Mouse (Mus musculus): Measurements from ENCODE around the gene Myh7b. TPM values are rescaled to one million over a fixed set of nuclear protein-coding genes. Genes with fewer than 3 reads are reported as not detected.

Gene Myh7b
- total and polyA plus RNA-seq, 3 experiments = 2.2 to 5.9 TPM; not detected in 1

- TF ChIP-seq MAFK (IDR thresholded peaks at IDR 0.05; ENCODE audit: borderline replicate concordance, low read depth, low read length) (no peak), SMC3 (IDR thresholded peaks at IDR 0.05; ENCODE audit: low read depth, low read length) (no peak), UBTF (IDR thresholded peaks at IDR 0.05; ENCODE audit: borderline replicate concordance, insufficient read depth, low read depth, low read length) (no peak), NRF1 (IDR thresholded peaks at IDR 0.05; ENCODE audit: insufficient read depth, low read depth, low read length, poor library complexity, severe bottlenecking) (no peak), ETS1 (IDR thresholded peaks at IDR 0.05; ENCODE audit: low read depth, low read length) (no peak), E2F4 (IDR thresholded peaks at IDR 0.05; ENCODE audit: borderline replicate concordance, low read depth, low read length) (no peak), GABPA (IDR thresholded peaks at IDR 0.05; ENCODE audit: low read depth, low read length) (no peak), ZNF384 (IDR thresholded peaks at IDR 0.05; ENCODE audit: low read depth, low read length) (no peak), CTCF (IDR thresholded peaks at IDR 0.05 in 2 of 3, conservative IDR thresholded peaks at IDR 0.05 in 1 of 3; ENCODE audit: control insufficient read depth in 1 of 3, insufficient read depth in 1 of 3, low read depth in 2 of 3, low read length in 3 of 3, poor library complexity in 1 of 3, severe bottlenecking in 1 of 3) (no peak), POLR2AphosphoS5 (IDR thresholded peaks at IDR 0.05; ENCODE audit: borderline replicate concordance, low read depth, low read length) (no peak), MEF2A (IDR thresholded peaks at IDR 0.05; ENCODE audit: extremely low read depth, insufficient replicate concordance, low read depth, low read length, poor library complexity, severe bottlenecking) (no peak), TBP (IDR thresholded peaks at IDR 0.05; ENCODE audit: low read depth, low read length) (no peak), EP300 (IDR thresholded peaks at IDR 0.05; ENCODE audit: low read depth in 1 of 2, low read length in 2 of 2) (no peak), MXI1 (IDR thresholded peaks at IDR 0.05; ENCODE audit: low read depth, low read length) (no peak), NELFE (IDR thresholded peaks at IDR 0.05; ENCODE audit: low read depth, low read length) (no peak), HCFC1 (IDR thresholded peaks at IDR 0.05; ENCODE audit: low read depth, low read length) (no peak), RAD21 (IDR thresholded peaks at IDR 0.05; ENCODE audit: low read depth, low read length) (no peak), ZC3H11A (IDR thresholded peaks at IDR 0.05; ENCODE audit: low read depth, low read length) (no peak)
- H3K36me3 ChIP-seq (ENCODE audit: control insufficient read depth in 1 of 2, insufficient read depth in 2 of 2, low read length in 2 of 2) = no peaks in the 10 kb centered on the region; a peak in 1 of 4 replicates
- no peaks in the 10 kb centered on the region; the same call in 1 of the 2 replicates for H3K79me2 ChIP-seq (ENCODE audit: control insufficient read depth, insufficient read depth, low read length, poor library complexity)
- no peak for DNase-seq (ENCODE audit: low read depth, low spot score)
- H3K27ac ChIP-seq (ENCODE audit: control insufficient read depth, low read depth, low read length) = no peak overlapping the region
- no peaks in the 10 kb centered on the region for H3K9me3 ChIP-seq (replicated peaks; ENCODE audit: insufficient read depth, low read length)
- H3K4me1 ChIP-seq (ENCODE audit: control insufficient read depth in 1 of 2, insufficient read depth in 2 of 2, low read length in 2 of 2) = peaks cover 0 to 3% of the 10 kb centered on the region in 2 experiments; a peak in 2 of 4 replicates
- no peaks in the 10 kb centered on the region for H3K27me3 ChIP-seq (ENCODE audit: control insufficient read depth in 1 of 2, insufficient read depth in 2 of 2, low read length in 2 of 2)
- no peak overlapping the region for H3K4me3 ChIP-seq (ENCODE audit: control insufficient read depth in 1 of 2, insufficient read depth in 1 of 2, low read depth in 2 of 2, low read length in 2 of 2)
- H3K9ac ChIP-seq (ENCODE audit: control insufficient read depth, low read depth, low read length, poor library complexity, severe bottlenecking) = no peak overlapping the region
Observed at GRCm38 (mm10) chr2:155589521-155589920, 21.5 kb upstream of the Myh7b start.

DNA sequence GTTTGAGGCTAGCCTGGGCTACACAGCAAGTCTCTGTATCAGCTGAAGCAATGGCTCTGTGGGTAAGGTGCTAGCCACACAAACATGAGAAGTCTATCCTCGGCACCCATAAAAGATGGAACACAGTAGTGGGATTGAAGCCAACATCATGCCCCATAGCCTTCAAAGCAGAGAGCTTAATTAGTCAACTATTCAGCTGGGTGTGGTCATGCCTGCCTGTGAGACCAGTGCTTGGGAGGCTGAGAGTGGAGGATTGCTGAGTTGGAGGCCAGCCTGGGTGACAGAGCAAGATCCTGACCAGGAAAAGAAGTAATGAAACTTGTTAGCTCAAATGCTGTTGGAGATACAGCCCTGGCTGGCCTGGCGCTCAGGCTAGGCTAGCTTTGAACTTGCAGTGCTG is 20.1 kb upstream of the Myh7b start:
- H3K27me3 ChIP-seq (ENCODE audit: control insufficient read depth in 1 of 2, insufficient read depth in 2 of 2, low read length in 2 of 2) = no peaks in the 10 kb centered on the region
- peaks cover 0 to 3% of the 10 kb centered on the region in 2 experiments; a peak in 2 of 4 replicates for H3K4me1 ChIP-seq (ENCODE audit: control insufficient read depth in 1 of 2, insufficient read depth in 2 of 2, low read length in 2 of 2)
- DNase-seq (ENCODE audit: low read depth, low spot score) = no peak
- H3K79me2 ChIP-seq (ENCODE audit: control insufficient read depth, insufficient read depth, low read length, poor library complexity) = no peaks in the 10 kb centered on the region; the same call in 1 of the 2 replicates
- H3K4me3 ChIP-seq (ENCODE audit: control insufficient read depth in 1 of 2, insufficient read depth in 1 of 2, low read depth in 2 of 2, low read length in 2 of 2) = no peak overlapping the region
- H3K9me3 ChIP-seq (replicated peaks; ENCODE audit: insufficient read depth, low read length) = no peaks in the 10 kb centered on the region
- no peak overlapping the region for H3K27ac ChIP-seq (ENCODE audit: control insufficient read depth, low read depth, low read length)
- H3K9ac ChIP-seq (ENCODE audit: control insufficient read depth, low read depth, low read length, poor library complexity, severe bottlenecking) = no peak overlapping the region
- TF ChIP-seq ELF1 (IDR thresholded peaks at IDR 0.05; ENCODE audit: low read depth, low read length) (no peak), TBP (IDR thresholded peaks at IDR 0.05; ENCODE audit: low read depth, low read length) (no peak), MAX (IDR thresholded peaks at IDR 0.05; ENCODE audit: low read length) (no peak), EP300 (IDR thresholded peaks at IDR 0.05; ENCODE audit: low read depth in 1 of 2, low read length in 2 of 2) (no peak), MXI1 (IDR thresholded peaks at IDR 0.05; ENCODE audit: low read depth, low read length) (no peak), NELFE (IDR thresholded peaks at IDR 0.05; ENCODE audit: low read depth, low read length) (no peak), TAL1 (IDR thresholded peaks at IDR 0.05; ENCODE audit: low read length) (no peak), POLR2AphosphoS5 (IDR thresholded peaks at IDR 0.05; ENCODE audit: borderline replicate concordance, low read depth, low read length) (no peak), GABPA (IDR thresholded peaks at IDR 0.05; ENCODE audit: low read depth, low read length) (no peak)
- H3K36me3 ChIP-seq (ENCODE audit: control insufficient read depth in 1 of 2, insufficient read depth in 2 of 2, low read length in 2 of 2) = no peaks in the 10 kb centered on the region; a peak in 1 of 4 replicates
